Mouse (Mus musculus) limb, embryonic 13.5 days (tissue): ENCODE measurements around the gene Tent4a. TPM values are rescaled to one million over a fixed set of nuclear protein-coding genes. Genes with fewer than 3 reads are reported as not detected.

Source experiments
- ATAC-seq: fragments of 200-750 bp; cut with Nextera tagmentation; 2 replicates; pipeline ENCODE4 v1.8.0; 2017; ENCODE audit warnings: low read depth, moderate number of reproducible peaks, moderate TSS enrichment; ENCODE audit not compliant: low FRiP score
- H3K27ac ChIP-seq: fragments of 300-500 bp; sonication (generic); 2 replicates; pipeline ENCODE4 v1.5.1; 2015; ENCODE audit warnings: inconsistent platforms, mild to moderate bottlenecking, moderate library complexity
- H3K27me3 ChIP-seq: fragments of 300-500 bp; sonication (generic); 2 replicates; pipeline ENCODE4 v1.6.1; 2015; ENCODE audit warnings: mild to moderate bottlenecking, inconsistent platforms
- H3K36me3 ChIP-seq: fragments of 300-500 bp; sonication (generic); 2 replicates; pipeline ENCODE4 v1.6.1; 2015; ENCODE audit warnings: inconsistent platforms, mild to moderate bottlenecking, moderate library complexity
- H3K4me1 ChIP-seq: fragments of 300-500 bp; sonication (generic); 2 replicates; pipeline ENCODE4 v1.6.1; 2015; ENCODE audit warnings: inconsistent platforms
- H3K4me2 ChIP-seq: fragments of 300-500 bp; sonication (generic); replicated peaks from 2 replicates; pipeline ENCODE4 v1.6.1; 2015; ENCODE audit warnings: inconsistent platforms, mild to moderate bottlenecking, moderate library complexity
- H3K4me3 ChIP-seq: fragments of 300-500 bp; sonication (generic); 2 replicates; pipeline ENCODE4 v1.5.1; 2015; ENCODE audit warnings: moderate library complexity, mild to moderate bottlenecking, inconsistent platforms
- H3K9ac ChIP-seq: fragments of 300-500 bp; sonication (generic); 2 replicates; pipeline ENCODE4 v1.6.1; 2015; ENCODE audit warnings: mild to moderate bottlenecking, inconsistent platforms
- H3K9me3 ChIP-seq: fragments of 300-500 bp; sonication (generic); 2 replicates; pipeline ENCODE4 v1.6.1; 2016; ENCODE audit warnings: inconsistent platforms
- WGBS: fragments of 180-500 bp; shearing (Covaris S2); methylation state at CpG from one replicate; pipeline ENCODE4 v1.1.7; 2015; 5-methylcytosine and 5-hydroxymethylcytosine counted together
- polyA plus RNA-seq: library from polyadenylated mRNA; unstranded; fragments of >200 nt; fragmentation: Nextera tagmentation; extraction: Ambion mirVana; gene quantifications from 2 replicates; pipeline ENCODE4 v1.2.1, GENCODE M21; 2015

Gene Tent4a
- polyA plus RNA-seq, 1 experiment from 2014 or later: 6.7 TPM

- no peak for ATAC-seq
- Histone ChIP-seq H3K27ac (no peak overlapping the region), H3K4me3 (peak overlapping the region; percentile 95), H3K27me3 (no peaks in the 10 kb centered on the region), H3K4me1 (peaks cover 63% of the 10 kb centered on the region), H3K9me3 (no peaks in the 10 kb centered on the region), H3K36me3 (peaks cover 18% of the 10 kb centered on the region), H3K9ac (peak overlapping the region; percentile 92), H3K4me2 (peak overlapping the region; percentile 89)
- 50% methylated on average over 6 of the region's 6 CpGs for WGBS
These were observed 3.0 kb downstream of the Tent4a start for GRCm38 (mm10) chr13:69531431-69531830.

- no peak for ATAC-seq
- Histone ChIP-seq H3K27me3 (no peaks in the 10 kb centered on the region), H3K9ac (peak overlapping the region; percentile 92), H3K4me1 (peaks cover 67% of the 10 kb centered on the region), H3K4me2 (peak overlapping the region; percentile 89), H3K36me3 (peaks cover 18% of the 10 kb centered on the region), H3K27ac (no peak overlapping the region), H3K4me3 (peak overlapping the region; percentile 95), H3K9me3 (no peaks in the 10 kb centered on the region)
- WGBS: 79% methylated on average over 6 of the region's 6 CpGs
These were observed 3.5 kb downstream of the Tent4a start for GRCm38 (mm10) chr13:69530951-69531350.

- no peak overlapping the region for H3K27ac ChIP-seq
- ATAC-seq: no peak
- no peaks in the 10 kb centered on the region for H3K9me3 ChIP-seq
- 90% methylated on average over 3 of the region's 3 CpGs for WGBS
- no peak overlapping the region for H3K4me2 ChIP-seq
- peaks cover 18% of the 10 kb centered on the region for H3K36me3 ChIP-seq
- H3K4me3 ChIP-seq: peak overlapping the region; percentile 95; the same call in 1 of the 2 replicates
- peaks cover 67% of the 10 kb centered on the region for H3K4me1 ChIP-seq
- no peak overlapping the region for H3K9ac ChIP-seq
- H3K27me3 ChIP-seq: no peaks in the 10 kb centered on the region
These were observed 4.3 kb downstream of the Tent4a start for GRCm38 (mm10) chr13:69530156-69530555.

- no peaks in the 10 kb centered on the region for H3K9me3 ChIP-seq
- H3K4me3 ChIP-seq: no peak overlapping the region
- no peak overlapping the region for H3K9ac ChIP-seq
- no peak overlapping the region for H3K4me2 ChIP-seq
- H3K27ac ChIP-seq: no peak overlapping the region
- H3K4me1 ChIP-seq: peaks cover 83% of the 10 kb centered on the region
- ATAC-seq: no peak
- H3K27me3 ChIP-seq: no peaks in the 10 kb centered on the region
- WGBS: 86% methylated on average over 7 of the region's 7 CpGs
- H3K36me3 ChIP-seq: peaks cover 18% of the 10 kb centered on the region
These were observed 5.9 kb downstream of the Tent4a start for GRCm38 (mm10) chr13:69528531-69528930.

GRCm38 (mm10) chr13:69525867-69526266, 8.6 kb downstream of the Tent4a start:
- WGBS: 65% methylated on average over 4 of the region's 4 CpGs
- peak overlapping the region; percentile 35 for H3K9ac ChIP-seq
- H3K27me3 ChIP-seq: no peaks in the 10 kb centered on the region
- peak overlapping the region; percentile 28 for H3K4me2 ChIP-seq
- H3K4me1 ChIP-seq: peaks cover 84% of the 10 kb centered on the region
- H3K4me3 ChIP-seq: no peak overlapping the region
- no peaks in the 10 kb centered on the region for H3K9me3 ChIP-seq
- peak overlapping the region; percentile 34 for H3K27ac ChIP-seq
- H3K36me3 ChIP-seq: peaks cover 18% of the 10 kb centered on the region
- no peak for ATAC-seq

GRCm38 (mm10) chr13:69524158-69524530, 10.3 kb downstream of the Tent4a start:
- Histone ChIP-seq H3K4me3 (no peak overlapping the region), H3K27ac (no peak overlapping the region; the same call in 1 of the 2 replicates), H3K4me2 (no peak overlapping the region; the same call in 1 of the 2 replicates), H3K9me3 (no peaks in the 10 kb centered on the region), H3K4me1 (peaks cover 77% of the 10 kb centered on the region), H3K9ac (no peak overlapping the region), H3K36me3 (peaks cover 6% of the 10 kb centered on the region), H3K27me3 (no peaks in the 10 kb centered on the region)
- 80% methylated on average over 2 of the region's 2 CpGs for WGBS
- ATAC-seq: no peak

GRCm38 (mm10) chr13:69523444-69524157, 10.8 kb downstream of the Tent4a start:
- H3K27ac ChIP-seq: no peak overlapping the region
- peaks cover 1% of the 10 kb centered on the region for H3K36me3 ChIP-seq
- WGBS: 50% methylated on average over 14 of the region's 14 CpGs
- H3K9me3 ChIP-seq: no peaks in the 10 kb centered on the region
- H3K27me3 ChIP-seq: no peaks in the 10 kb centered on the region
- H3K4me2 ChIP-seq: no peak overlapping the region
- no peak overlapping the region for H3K9ac ChIP-seq
- H3K4me3 ChIP-seq: no peak overlapping the region
- H3K4me1 ChIP-seq: peaks cover 73% of the 10 kb centered on the region
- ATAC-seq: no peak

- no peaks in the 10 kb centered on the region for H3K27me3 ChIP-seq
- H3K4me1 ChIP-seq: peaks cover 73% of the 10 kb centered on the region
- no peaks in the 10 kb centered on the region for H3K9me3 ChIP-seq
- H3K36me3 ChIP-seq: no peaks in the 10 kb centered on the region; the same call in 1 of the 2 replicates
- ATAC-seq: no peak
- H3K9ac ChIP-seq: no peak overlapping the region
- H3K27ac ChIP-seq: no peak overlapping the region
- 89% methylated on average over 1 of the region's 1 CpGs for WGBS
- H3K4me2 ChIP-seq: no peak overlapping the region
- no peak overlapping the region for H3K4me3 ChIP-seq
These were observed 12.1 kb downstream of the Tent4a start for GRCm38 (mm10) chr13:69522161-69522791.

- H3K9ac ChIP-seq: no peak overlapping the region
- H3K36me3 ChIP-seq: peaks cover 4% of the 10 kb centered on the region
- no peak overlapping the region for H3K4me2 ChIP-seq
- no peak for ATAC-seq
- peaks cover 44% of the 10 kb centered on the region for H3K4me1 ChIP-seq
- no peaks in the 10 kb centered on the region for H3K9me3 ChIP-seq
- 78% methylated on average over 6 of the region's 6 CpGs for WGBS
- H3K4me3 ChIP-seq: no peak overlapping the region
- no peaks in the 10 kb centered on the region for H3K27me3 ChIP-seq
- H3K27ac ChIP-seq: no peak overlapping the region
These were observed 15.3 kb downstream of the Tent4a start for GRCm38 (mm10) chr13:69519137-69519536.

GRCm38 (mm10) chr13:69517445-69517844, 17.0 kb downstream of the Tent4a start:
- Histone ChIP-seq H3K9me3 (no peaks in the 10 kb centered on the region), H3K4me2 (no peak overlapping the region), H3K27ac (no peak overlapping the region), H3K4me1 (peaks cover 27% of the 10 kb centered on the region), H3K36me3 (peaks cover 11% of the 10 kb centered on the region), H3K27me3 (no peaks in the 10 kb centered on the region), H3K4me3 (no peak overlapping the region), H3K9ac (no peak overlapping the region)
- WGBS: 72% methylated on average over 6 of the region's 6 CpGs
- ATAC-seq: no peak

GRCm38 (mm10) chr13:69515091-69515490, 19.3 kb downstream of the Tent4a start:
- Histone ChIP-seq H3K9me3 (no peaks in the 10 kb centered on the region), H3K9ac (no peak overlapping the region), H3K36me3 (peaks cover 30% of the 10 kb centered on the region), H3K27ac (no peak overlapping the region), H3K4me1 (peaks cover 13% of the 10 kb centered on the region), H3K4me3 (no peak overlapping the region), H3K27me3 (no peaks in the 10 kb centered on the region), H3K4me2 (no peak overlapping the region)
- ATAC-seq: no peak
- 78% methylated on average over 3 of the region's 3 CpGs for WGBS

- no peak overlapping the region for H3K27ac ChIP-seq
- 63% methylated on average over 9 of the region's 9 CpGs for WGBS
- no peak overlapping the region for H3K4me3 ChIP-seq
- peaks cover 76% of the 10 kb centered on the region for H3K36me3 ChIP-seq
- no peaks in the 10 kb centered on the region for H3K27me3 ChIP-seq
- 0 out of 2 replicates have a peak, but pooled peaks cover 5% of the 10 kb centered on the region for H3K4me1 ChIP-seq
- H3K9ac ChIP-seq: no peak overlapping the region
- peak; percentile 74 for ATAC-seq
- no peak overlapping the region for H3K4me2 ChIP-seq
- no peaks in the 10 kb centered on the region for H3K9me3 ChIP-seq
These were observed 24.8 kb downstream of the Tent4a start for GRCm38 (mm10) chr13:69509391-69510244.
